Mouse (Mus musculus) E14TG2a.4 (cell line): ENCODE data around the gene Tex2.

Source experiments
- CTCF ChIP-seq: conservative IDR thresholded peaks from 2 replicates; pipeline ENCODE4 v1.5.1; 2014; ENCODE audit warnings: low read length
- POU5F1 ChIP-seq: IDR thresholded peaks from 2 replicates; pipeline ENCODE4 v1.6.1; 2014; ENCODE audit warnings: low read length, borderline replicate concordance

GRCm38 (mm10) chr11:106580468-106580867, 32.8 kb downstream of the Tex2 start:
- TF ChIP-seq CTCF (no peak), POU5F1 (no peak)
